Mouse (Mus musculus): ENCODE data around the gene Mxra8.

GRCm38 (mm10) chr4:155817533-155817932, 21.9 kb upstream of the Mxra8 start:
- TF ChIP-seq TCF12 (IDR thresholded peaks at IDR 0.05; ENCODE audit: insufficient read depth, poor library complexity, severe bottlenecking) (no peak), POLR2A (IDR thresholded peaks at IDR 0.05; ENCODE audit: insufficient read length, low read depth) (no peak), MYOG (IDR thresholded peaks at IDR 0.05; ENCODE audit: control insufficient read depth in 1 of 3, insufficient read depth in 1 of 3, insufficient read length in 2 of 3, low read depth in 2 of 3) (no peak), POLR2AphosphoS2 (IDR thresholded peaks at IDR 0.05; ENCODE audit: insufficient read length, low read depth) (no peak), CEBPB (IDR thresholded peaks at IDR 0.05; ENCODE audit: insufficient read depth, poor library complexity, severe bottlenecking) (no peak), MYOD1 (IDR thresholded peaks at IDR 0.05; ENCODE audit: control insufficient read depth in 1 of 3, insufficient read length in 2 of 3, low read depth in 2 of 3) (no peak), E2F4 (IDR thresholded peaks at IDR 0.05; ENCODE audit: insufficient read depth) (no peak)

Measured in myocyte (in vitro differentiated cells).